Mouse (Mus musculus): ENCODE measurements at regions not wholly inside any gene's neighbourhood (a gene's known extent, or its start where the extent isn't known, plus 50 kb on each side); places are given as distances from the start of the nearest gene placed in this dataset.
A peak's percentile ranks its signal among the peaks of the same experiment; 100 is the strongest.
"Not testable (repeated sequence)": the region's sequence is repeated elsewhere in the genome, so short reads cannot be mapped to it uniquely, and the experiment has no call there.

DNA sequence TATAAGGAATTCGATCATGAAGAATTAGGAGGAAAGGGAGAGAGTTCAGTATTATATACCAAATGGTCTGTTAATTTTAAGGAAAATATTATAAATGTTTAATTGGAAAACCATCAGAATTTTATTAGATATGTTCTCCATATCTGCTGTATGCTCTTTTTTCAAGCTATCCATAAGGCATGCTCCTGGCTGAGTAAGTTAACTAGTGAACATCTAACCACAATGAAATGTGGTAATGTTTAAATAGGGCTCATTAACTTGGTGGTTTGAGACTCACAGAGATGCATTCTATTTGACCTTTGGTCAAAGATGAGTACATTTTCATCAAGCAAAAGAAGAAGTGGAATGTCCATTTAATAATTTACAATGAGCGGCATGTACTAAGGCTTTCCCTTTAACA is 466.2 kb upstream of the Fam241a start:
- no peak overlapping the region for H3K27ac ChIP-seq
- ATAC-seq (ENCODE audit: low FRiP score) (no peak), DNase-seq (ENCODE audit: low spot score) (no peak)
- 95% methylated on average over 2 of the region's 2 CpGs for WGBS
- H3K27me3 ChIP-seq (ENCODE audit: control insufficient read depth, insufficient read depth, low read length), result no peaks in the 10 kb centered on the region
- H3K9me3 ChIP-seq (ENCODE audit: control insufficient read depth, low read length), result no peaks in the 10 kb centered on the region
- H3K36me3 ChIP-seq (replicated peaks; ENCODE audit: control insufficient read depth, insufficient read depth), result no peaks in the 10 kb centered on the region
- no peak overlapping the region for H3K9ac ChIP-seq
- H3K4me2 ChIP-seq (replicated peaks), result no peak overlapping the region
- H3K4me3 ChIP-seq (replicated peaks; ENCODE audit: low read length), result no peak overlapping the region
- no peaks in the 10 kb centered on the region for H3K4me1 ChIP-seq (replicated peaks; ENCODE audit: control insufficient read depth, insufficient read depth, low read length)

DNA sequence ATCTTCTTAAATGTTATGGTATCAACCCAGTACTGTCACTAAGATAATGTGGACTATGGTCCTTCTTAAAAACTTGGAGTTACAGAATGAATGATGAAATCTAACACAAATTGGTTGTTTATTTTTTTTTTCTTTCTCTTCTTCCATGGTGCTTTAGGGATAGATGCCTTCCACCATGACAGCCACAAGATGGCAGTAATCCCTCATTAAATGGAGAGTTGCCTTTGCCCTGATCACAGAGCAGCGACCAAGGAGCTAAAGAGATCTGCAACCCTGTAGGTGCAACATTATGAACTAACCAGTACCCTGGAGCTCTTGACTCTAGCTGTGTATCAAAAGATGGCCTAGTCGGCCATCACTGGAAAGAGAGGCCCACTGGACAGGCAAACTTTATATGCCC is 453.0 kb upstream of the Fam241a start:
- DNase-seq (ENCODE audit: low spot score) (peak; percentile 87), ATAC-seq (ENCODE audit: low FRiP score) (peak; percentile 90; the same call in 1 of the 2 replicates)
- H3K36me3 ChIP-seq (replicated peaks; ENCODE audit: control insufficient read depth, insufficient read depth); H3K4me3 ChIP-seq (replicated peaks; ENCODE audit: low read length); H3K27me3 ChIP-seq (ENCODE audit: control insufficient read depth, insufficient read depth, low read length); H3K9ac ChIP-seq; H3K9me3 ChIP-seq (ENCODE audit: control insufficient read depth, low read length); H3K4me1 ChIP-seq (replicated peaks; ENCODE audit: control insufficient read depth, insufficient read depth, low read length); H3K27ac ChIP-seq; H3K4me2 ChIP-seq (replicated peaks): not testable (repeated sequence)
- WGBS, result 16% methylated on average over 2 of the region's 2 CpGs

DNA sequence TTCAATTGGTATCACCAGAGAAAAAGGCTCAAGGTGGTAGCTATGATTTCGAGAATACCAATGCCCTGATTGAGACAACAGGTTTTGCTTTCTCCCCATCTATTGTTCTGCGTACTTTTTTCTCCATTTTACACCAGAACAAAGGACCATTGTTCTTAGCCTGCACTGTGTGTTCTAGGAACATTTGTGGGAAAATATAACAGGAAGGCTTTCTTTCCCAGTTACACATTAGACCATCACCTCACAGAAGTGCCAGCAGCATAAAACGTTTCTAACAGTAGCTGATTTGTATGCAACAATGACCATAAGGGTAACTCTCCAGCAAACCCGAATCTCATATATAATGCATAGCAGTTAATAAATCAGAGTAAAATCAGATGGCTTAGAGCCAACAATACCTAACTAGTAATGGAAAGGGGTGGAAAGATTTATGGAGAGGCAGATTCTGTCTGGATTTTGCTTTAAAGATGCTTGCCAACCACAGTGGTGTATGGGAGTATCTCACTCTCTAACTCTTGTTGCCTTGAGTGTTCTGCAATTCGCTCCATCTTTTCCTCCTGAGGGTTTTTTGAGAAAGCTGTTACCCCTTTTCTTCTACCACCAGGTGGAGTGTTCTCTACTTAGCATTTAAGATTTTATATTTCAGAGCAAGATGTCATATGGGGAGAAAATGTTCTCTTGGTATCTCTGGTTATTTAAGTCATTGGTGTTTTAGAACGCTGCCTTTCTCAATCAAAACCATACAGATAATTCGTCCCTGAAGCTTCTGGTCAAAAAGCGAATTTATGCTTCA is 451.9 kb upstream of the Fam241a start:
- no peaks in the 10 kb centered on the region for H3K36me3 ChIP-seq (replicated peaks; ENCODE audit: control insufficient read depth, insufficient read depth)

DNA sequence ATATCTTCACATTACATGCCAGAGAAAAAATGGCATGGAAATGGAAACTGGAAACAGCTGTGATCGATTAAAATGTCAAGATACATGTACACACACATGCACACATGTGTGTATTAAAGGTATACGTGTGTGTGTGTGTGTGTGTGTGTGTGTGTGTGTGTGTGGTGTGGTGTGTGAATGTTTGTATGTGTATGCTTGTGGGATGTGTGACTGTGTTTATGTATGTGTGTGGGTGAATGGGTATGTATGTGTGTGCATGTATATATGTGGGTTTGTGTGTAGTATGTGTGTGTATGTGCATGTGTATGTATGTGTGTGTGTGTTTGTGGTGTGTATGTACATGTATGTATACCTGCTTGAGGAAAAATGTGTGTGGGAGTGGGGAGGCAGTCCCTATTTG is 441.4 kb upstream of the Fam241a start:
- no peak for ATAC-seq (ENCODE audit: low FRiP score)
- Histone ChIP-seq H3K4me1 (replicated peaks; ENCODE audit: control insufficient read depth, insufficient read depth, low read length) (no peaks in the 10 kb centered on the region), H3K36me3 (replicated peaks; ENCODE audit: control insufficient read depth, insufficient read depth) (no peaks in the 10 kb centered on the region), H3K4me2 (replicated peaks) (no peak overlapping the region), H3K27ac (no peak overlapping the region), H3K4me3 (replicated peaks; ENCODE audit: low read length) (no peak overlapping the region), H3K27me3 (ENCODE audit: control insufficient read depth, insufficient read depth, low read length) (no peaks in the 10 kb centered on the region), H3K9ac (no peak overlapping the region), H3K9me3 (ENCODE audit: control insufficient read depth, low read length) (no peaks in the 10 kb centered on the region)
- WGBS, result 71% methylated on average over 2 of the region's 2 CpGs
- no peak for DNase-seq (ENCODE audit: low spot score)

More for the DNA sequence above, 451.9 kb upstream of the Fam241a start:
- H3K9me3 ChIP-seq (ENCODE audit: control insufficient read depth, low read length), result no peaks in the 10 kb centered on the region
- no peak overlapping the region for H3K9ac ChIP-seq
- ATAC-seq (ENCODE audit: low FRiP score), result no peak
- no peak for DNase-seq (ENCODE audit: low spot score)
- no peak overlapping the region for H3K27ac ChIP-seq
- H3K4me3 ChIP-seq (replicated peaks; ENCODE audit: low read length), result no peak overlapping the region
- H3K4me1 ChIP-seq (replicated peaks; ENCODE audit: control insufficient read depth, insufficient read depth, low read length), result no peaks in the 10 kb centered on the region
- 0 out of 2 replicates have a peak, but pooled peaks cover 5% of the 10 kb centered on the region for H3K27me3 ChIP-seq (ENCODE audit: control insufficient read depth, insufficient read depth, low read length)
- 62% methylated on average over 8 of the region's 8 CpGs for WGBS
- H3K4me2 ChIP-seq (replicated peaks), result no peak overlapping the region

DNA sequence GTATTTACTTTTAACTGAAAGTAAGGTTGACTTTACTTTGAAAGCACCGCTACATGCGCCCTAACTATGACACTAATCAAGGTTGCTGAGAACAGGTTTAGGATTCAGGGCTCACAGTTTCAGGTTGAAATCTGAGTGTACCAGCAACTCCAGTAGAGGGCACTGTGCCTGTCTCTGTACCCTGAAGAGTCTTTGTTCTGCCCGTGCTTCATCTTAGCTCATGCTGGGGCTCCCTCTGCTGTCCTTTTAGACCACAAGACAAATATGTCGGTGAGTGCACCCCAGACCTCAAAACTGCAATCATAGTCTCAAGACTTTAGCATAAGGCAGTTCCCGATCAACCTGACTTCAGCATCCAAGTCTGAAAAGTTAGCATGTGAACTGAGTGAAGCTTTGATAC is 440.9 kb upstream of the Fam241a start:
- H3K27me3 ChIP-seq (ENCODE audit: control insufficient read depth, insufficient read depth, low read length), result no peaks in the 10 kb centered on the region
- WGBS, result 33% methylated on average over 5 of the region's 5 CpGs
- no peaks in the 10 kb centered on the region for H3K36me3 ChIP-seq (replicated peaks; ENCODE audit: control insufficient read depth, insufficient read depth)
- H3K4me3 ChIP-seq (replicated peaks; ENCODE audit: low read length), result no peak overlapping the region
- H3K9ac ChIP-seq, result no peak overlapping the region
- H3K4me1 ChIP-seq (replicated peaks; ENCODE audit: control insufficient read depth, insufficient read depth, low read length), result no peaks in the 10 kb centered on the region
- H3K27ac ChIP-seq, result no peak overlapping the region
- H3K9me3 ChIP-seq (ENCODE audit: control insufficient read depth, low read length), result no peaks in the 10 kb centered on the region
- DNase-seq (ENCODE audit: low spot score) (peak; percentile 86), ATAC-seq (ENCODE audit: low FRiP score) (peak; percentile 94)
- H3K4me2 ChIP-seq (replicated peaks), result no peak overlapping the region

DNA sequence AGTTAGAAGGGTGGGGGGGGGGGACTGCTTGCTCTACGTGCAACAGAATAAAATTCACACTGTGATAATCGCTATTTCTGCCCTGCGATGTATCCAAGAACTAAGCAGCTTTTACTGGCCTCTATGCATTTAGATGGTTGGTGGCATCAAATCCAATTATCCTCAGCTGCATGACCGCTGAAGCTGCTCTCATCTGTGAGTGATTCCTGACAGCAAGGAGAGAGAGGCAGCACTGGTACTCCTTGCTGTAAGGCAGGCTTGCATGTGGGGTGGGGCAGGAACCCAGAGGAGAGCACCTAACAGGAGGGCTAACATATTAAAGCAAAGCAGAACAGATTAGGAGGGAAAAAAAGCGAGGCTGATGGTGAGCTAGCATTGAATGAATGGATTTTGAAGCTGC is 431.6 kb upstream of the Fam241a start:
- H3K36me3 ChIP-seq (replicated peaks; ENCODE audit: control insufficient read depth, insufficient read depth), result no peaks in the 10 kb centered on the region
- DNase-seq (ENCODE audit: low spot score) (no peak), ATAC-seq (ENCODE audit: low FRiP score) (0 out of 2 replicates have a peak, but pooled peaks have one; percentile 53)
- no peaks in the 10 kb centered on the region for H3K9me3 ChIP-seq (ENCODE audit: control insufficient read depth, low read length)
- no peaks in the 10 kb centered on the region for H3K4me1 ChIP-seq (replicated peaks; ENCODE audit: control insufficient read depth, insufficient read depth, low read length)
- no peak overlapping the region for H3K27ac ChIP-seq
- WGBS, result 66% methylated on average over 5 of the region's 5 CpGs
- H3K4me3 ChIP-seq (replicated peaks; ENCODE audit: low read length), result no peak overlapping the region
- no peak overlapping the region for H3K9ac ChIP-seq
- H3K27me3 ChIP-seq (ENCODE audit: control insufficient read depth, insufficient read depth, low read length), result no peaks in the 10 kb centered on the region
- no peak overlapping the region for H3K4me2 ChIP-seq (replicated peaks)

DNA sequence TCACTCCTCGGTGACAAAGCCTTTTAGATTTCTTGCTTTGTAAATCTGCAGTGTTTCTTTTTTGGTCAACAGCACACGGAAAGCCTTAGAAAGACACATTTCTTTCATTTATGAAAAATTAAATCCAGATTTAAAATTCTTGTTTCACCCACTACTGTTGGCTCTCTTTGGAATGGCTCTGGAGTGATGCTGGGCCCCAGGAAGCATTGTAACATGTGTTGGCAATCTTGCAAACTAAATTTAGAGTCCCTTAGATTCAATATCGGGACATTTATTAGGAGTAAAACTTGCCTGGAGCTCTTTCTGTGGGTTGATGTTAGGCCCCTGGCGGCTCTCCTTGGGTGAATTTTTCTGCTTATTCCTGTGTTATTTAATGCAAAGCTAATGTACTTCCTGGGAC is 405.2 kb upstream of the Fam241a start:
- Histone ChIP-seq H3K4me1 (replicated peaks; ENCODE audit: control insufficient read depth, insufficient read depth, low read length) (no peaks in the 10 kb centered on the region), H3K4me2 (replicated peaks) (no peak overlapping the region), H3K9ac (no peak overlapping the region), H3K27me3 (ENCODE audit: control insufficient read depth, insufficient read depth, low read length) (no peaks in the 10 kb centered on the region), H3K36me3 (replicated peaks; ENCODE audit: control insufficient read depth, insufficient read depth) (no peaks in the 10 kb centered on the region), H3K4me3 (replicated peaks; ENCODE audit: low read length) (no peak overlapping the region), H3K27ac (no peak overlapping the region), H3K9me3 (ENCODE audit: control insufficient read depth, low read length) (no peaks in the 10 kb centered on the region)
- no peak for ATAC-seq (ENCODE audit: low FRiP score)
- no peak for DNase-seq (ENCODE audit: low spot score)
- 91% methylated on average over 4 of the region's 4 CpGs for WGBS

DNA sequence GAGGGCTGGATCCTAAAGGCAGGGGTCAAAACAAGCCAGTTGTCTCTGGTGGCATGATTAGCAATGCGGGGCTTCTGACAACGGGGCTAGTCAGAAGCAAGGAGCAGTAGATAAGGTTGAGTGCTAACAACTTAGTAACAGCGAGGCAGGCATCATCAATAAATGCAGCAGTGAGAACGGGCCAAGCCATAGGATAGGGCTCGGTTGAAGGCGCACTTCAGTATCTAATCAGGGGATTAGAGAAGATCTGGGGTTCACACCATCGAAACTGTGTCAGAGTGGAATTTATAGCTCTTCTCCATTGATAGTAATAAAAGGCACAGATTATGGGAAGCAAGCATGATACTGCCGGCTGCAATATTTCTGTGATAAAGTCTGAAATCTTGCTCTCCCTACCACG is 402.0 kb upstream of the Fam241a start:
- Histone ChIP-seq H3K4me2 (replicated peaks) (no peak overlapping the region), H3K27me3 (ENCODE audit: control insufficient read depth, insufficient read depth, low read length) (no peaks in the 10 kb centered on the region), H3K9me3 (ENCODE audit: control insufficient read depth, low read length) (0 out of 2 replicates have a peak, but pooled peaks cover 4% of the 10 kb centered on the region), H3K4me1 (replicated peaks; ENCODE audit: control insufficient read depth, insufficient read depth, low read length) (no peaks in the 10 kb centered on the region), H3K4me3 (replicated peaks; ENCODE audit: low read length) (no peak overlapping the region), H3K36me3 (replicated peaks; ENCODE audit: control insufficient read depth, insufficient read depth) (no peaks in the 10 kb centered on the region), H3K27ac (no peak overlapping the region), H3K9ac (no peak overlapping the region)
- WGBS, result 88% methylated on average over 9 of the region's 9 CpGs
- DNase-seq (ENCODE audit: low spot score) (no peak), ATAC-seq (ENCODE audit: low FRiP score) (no peak)

DNA sequence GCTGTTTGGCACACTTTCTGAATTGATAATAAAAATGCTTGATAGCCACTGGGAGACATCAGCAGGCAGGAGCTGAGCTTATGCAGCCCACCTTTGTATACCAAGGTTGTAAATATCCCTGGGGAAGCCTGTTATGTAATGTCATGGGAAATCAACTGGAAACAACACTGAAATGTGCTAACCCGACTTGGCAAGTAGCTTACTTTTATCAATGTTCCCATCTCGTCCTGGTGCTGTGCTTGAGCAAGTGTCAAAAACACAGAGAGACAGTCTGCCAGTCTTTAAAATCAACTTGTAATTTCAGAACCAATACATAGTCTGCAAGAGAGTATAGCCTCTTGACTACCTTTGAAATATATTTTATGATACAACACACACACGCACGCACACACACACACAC is 391.7 kb upstream of the Fam241a start:
- Histone ChIP-seq H3K27ac (no peak overlapping the region), H3K9ac (no peak overlapping the region), H3K4me1 (replicated peaks; ENCODE audit: control insufficient read depth, insufficient read depth, low read length) (no peaks in the 10 kb centered on the region), H3K4me2 (replicated peaks) (no peak overlapping the region), H3K27me3 (ENCODE audit: control insufficient read depth, insufficient read depth, low read length) (no peaks in the 10 kb centered on the region), H3K36me3 (replicated peaks; ENCODE audit: control insufficient read depth, insufficient read depth) (no peaks in the 10 kb centered on the region), H3K9me3 (ENCODE audit: control insufficient read depth, low read length) (no peaks in the 10 kb centered on the region), H3K4me3 (replicated peaks; ENCODE audit: low read length) (no peak overlapping the region)
- ATAC-seq (ENCODE audit: low FRiP score) (no peak), DNase-seq (ENCODE audit: low spot score) (no peak)
- WGBS, result 78% methylated on average over 4 of the region's 4 CpGs

DNA sequence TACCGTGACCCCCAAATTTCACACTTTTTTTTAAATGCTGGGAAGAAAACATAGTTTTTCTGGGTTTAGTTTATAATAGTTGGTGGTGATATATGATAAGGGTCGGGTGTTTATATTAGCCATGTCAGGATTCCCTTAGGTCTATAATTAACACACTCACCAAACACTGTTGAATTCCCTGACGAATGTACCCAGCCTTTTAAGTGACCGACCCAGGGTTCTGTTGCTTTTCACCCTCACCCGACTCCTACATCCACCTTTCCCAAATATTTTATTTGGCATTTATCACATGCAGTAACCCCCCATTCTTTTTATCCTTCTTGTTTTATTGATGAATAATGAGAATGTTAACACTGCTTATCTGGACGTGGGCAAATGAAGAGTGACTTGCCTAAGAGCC is 389.1 kb upstream of the Fam241a start:
- Histone ChIP-seq H3K4me2 (replicated peaks) (no peak overlapping the region), H3K27me3 (ENCODE audit: control insufficient read depth, insufficient read depth, low read length) (no peaks in the 10 kb centered on the region), H3K36me3 (replicated peaks; ENCODE audit: control insufficient read depth, insufficient read depth) (no peaks in the 10 kb centered on the region), H3K9me3 (ENCODE audit: control insufficient read depth, low read length) (no peaks in the 10 kb centered on the region), H3K27ac (no peak overlapping the region), H3K9ac (no peak overlapping the region), H3K4me3 (replicated peaks; ENCODE audit: low read length) (no peak overlapping the region), H3K4me1 (replicated peaks; ENCODE audit: control insufficient read depth, insufficient read depth, low read length) (no peaks in the 10 kb centered on the region)
- ATAC-seq (ENCODE audit: low FRiP score) (no peak), DNase-seq (ENCODE audit: low spot score) (no peak)
- WGBS, result 89% methylated on average over 6 of the region's 6 CpGs
